Mouse (Mus musculus) heart, embryonic 14.5 days (tissue): ENCODE results near the gene Ccdc73. TPM values are rescaled to one million over a fixed set of nuclear protein-coding genes. Genes with fewer than 3 reads are reported as not detected.

Experiments used
- ATAC-seq: fragments of 200-750 bp; cut with Nextera tagmentation; 2 replicates; pipeline ENCODE4 v1.8.0; 2017; ENCODE audit warnings: low read depth, moderate TSS enrichment; ENCODE audit not compliant: insufficient number of reproducible peaks, insufficient read depth, low FRiP score
- H3K27ac ChIP-seq, 2 experiments: fragments of 200-500 bp in 1 of 2; fragments of 300-500 bp in 1 of 2; sonication (generic) in 1 of 2; replicated peaks in 1 of 2; 2 replicates each; pipeline ENCODE4 v1.5.1; 2012 to 2014; ENCODE audit warnings: low read depth in 2 of 2, low read length in 2 of 2, control low read depth in 1 of 2, mild to moderate bottlenecking in 1 of 2, mixed read lengths in 1 of 2; ENCODE audit not compliant: control insufficient read depth in 1 of 2, insufficient read depth in 1 of 2
- H3K27me3 ChIP-seq: fragments of 300-500 bp; sonication (generic); 2 replicates; pipeline ENCODE4 v1.6.1; 2014; ENCODE audit warnings: mild to moderate bottlenecking, low read length, control low read depth; ENCODE audit not compliant: control insufficient read depth, insufficient read depth
- H3K36me3 ChIP-seq: fragments of 300-500 bp; sonication (generic); 2 replicates; pipeline ENCODE4 v1.6.1; 2014; ENCODE audit warnings: mild to moderate bottlenecking, control low read depth, low read length, mixed read lengths; ENCODE audit not compliant: control insufficient read depth, insufficient read depth
- H3K4me1 ChIP-seq, 2 experiments: fragments of 200-500 bp in 1 of 2; fragments of 300-500 bp in 1 of 2; sonication (generic) in 1 of 2; 2 replicates each; pipeline ENCODE4 v1.6.1; 2012 to 2014; ENCODE audit warnings: low read length in 2 of 2, control low read depth in 1 of 2, mixed read lengths in 1 of 2; ENCODE audit not compliant: control insufficient read depth in 2 of 2, insufficient read depth in 2 of 2
- H3K4me2 ChIP-seq: fragments of 300-500 bp; sonication (generic); 2 replicates; pipeline ENCODE4 v1.6.1; 2014; ENCODE audit warnings: mild to moderate bottlenecking, low read length
- H3K4me3 ChIP-seq, 2 experiments: fragments of 200-500 bp in 1 of 2; fragments of 300-500 bp in 1 of 2; sonication (generic) in 1 of 2; 2 replicates each; pipeline ENCODE4 v1.5.1; 2012 to 2014; ENCODE audit warnings: low read length in 2 of 2, mild to moderate bottlenecking in 2 of 2, control low read depth in 1 of 2, low read depth in 1 of 2, moderate library complexity in 1 of 2; ENCODE audit not compliant: control insufficient read depth in 1 of 2, insufficient read depth in 1 of 2
- H3K9ac ChIP-seq: fragments of 300-500 bp; sonication (generic); 2 replicates; pipeline ENCODE4 v1.6.1; 2014; ENCODE audit warnings: mild to moderate bottlenecking, low read length
- H3K9me3 ChIP-seq: fragments of 300-500 bp; sonication (generic); 2 replicates; pipeline ENCODE4 v1.6.1; 2016; ENCODE audit warnings: low read length, control low read depth; ENCODE audit not compliant: control insufficient read depth
- WGBS: fragments of 180-500 bp; shearing (Covaris S2); extraction: QIAGEN DNeasy Blood & Tissue Kit; methylation state at CpG from one replicate; pipeline ENCODE4 v1.1.7; 2014; 5-methylcytosine and 5-hydroxymethylcytosine counted together
- polyA plus RNA-seq: library from polyadenylated mRNA; unstranded; fragments of >200 nt; fragmentation: Nextera tagmentation; extraction: Ambion mirVana; gene quantifications from 2 replicates; pipeline ENCODE4 v1.2.1, GENCODE M21; 2014

The Ccdc73 gene
- polyA plus RNA-seq, 1 experiment from 2014 or later: 10.4 TPM

- H3K4me2 ChIP-seq: no peak overlapping the region
- H3K4me1 ChIP-seq: peaks cover 2 to 7% of the 10 kb centered on the region in 2 experiments; a peak in 1 of 4 replicates
- no peak overlapping the region for H3K4me3 ChIP-seq
- no peak overlapping the region for H3K9ac ChIP-seq
- ATAC-seq: no peak
- H3K36me3 ChIP-seq: no peaks in the 10 kb centered on the region
- 65% methylated on average over 22 of the region's 22 CpGs for WGBS
- H3K27ac ChIP-seq: no peak overlapping the region
- no peaks in the 10 kb centered on the region for H3K9me3 ChIP-seq
- no peaks in the 10 kb centered on the region for H3K27me3 ChIP-seq
These were observed 159.5 kb downstream of the Ccdc73 start for GRCm38 (mm10) chr2:105026950-105027695.

- Histone ChIP-seq H3K4me2 (no peak overlapping the region), H3K27ac (no peak overlapping the region), H3K9me3 (no peaks in the 10 kb centered on the region), H3K36me3 (no peaks in the 10 kb centered on the region), H3K4me3 (no peak overlapping the region), H3K9ac (no peak overlapping the region), H3K27me3 (no peaks in the 10 kb centered on the region), H3K4me1 (no peaks in the 10 kb centered on the region; a peak in 1 of 4 replicates)
- WGBS: 31% methylated on average over 5 of the region's 5 CpGs
- ATAC-seq: no peak
These were observed 161.2 kb downstream of the Ccdc73 start for GRCm38 (mm10) chr2:105028806-105029205.

- Histone ChIP-seq H3K4me2 (no peak overlapping the region), H3K27me3 (no peaks in the 10 kb centered on the region), H3K9me3 (no peaks in the 10 kb centered on the region), H3K36me3 (no peaks in the 10 kb centered on the region), H3K9ac (no peak overlapping the region), H3K4me3 (no peak overlapping the region), H3K27ac (no peak overlapping the region), H3K4me1 (no peaks in the 10 kb centered on the region)
- 84% methylated on average over 5 of the region's 5 CpGs for WGBS
- ATAC-seq: no peak
These were observed 162.9 kb downstream of the Ccdc73 start for GRCm38 (mm10) chr2:105030505-105030904.

- Histone ChIP-seq H3K4me1 (0 out of 4 replicates have a peak, but pooled peaks cover 0 to 3% of the 10 kb centered on the region in 2 experiments), H3K36me3 (no peaks in the 10 kb centered on the region), H3K9ac (no peak overlapping the region), H3K27ac (no peak overlapping the region), H3K4me3 (no peak overlapping the region), H3K9me3 (no peaks in the 10 kb centered on the region), H3K27me3 (no peaks in the 10 kb centered on the region), H3K4me2 (no peak overlapping the region)
- WGBS: 85% methylated on average over 3 of the region's 3 CpGs
- no peak for ATAC-seq
These were observed 166.5 kb downstream of the Ccdc73 start for GRCm38 (mm10) chr2:105034084-105034483.

- no peak overlapping the region for H3K4me2 ChIP-seq
- WGBS: 52% methylated on average over 11 of the region's 11 CpGs
- no peaks in the 10 kb centered on the region for H3K9me3 ChIP-seq
- no peak overlapping the region for H3K9ac ChIP-seq
- H3K4me3 ChIP-seq: no peak overlapping the region
- 0 out of 4 replicates have a peak, but pooled peaks cover 0 to 3% of the 10 kb centered on the region in 2 experiments for H3K4me1 ChIP-seq
- no peak overlapping the region for H3K27ac ChIP-seq
- ATAC-seq: no peak
- no peaks in the 10 kb centered on the region for H3K27me3 ChIP-seq
- H3K36me3 ChIP-seq: no peaks in the 10 kb centered on the region
These were observed 168.4 kb downstream of the Ccdc73 start for GRCm38 (mm10) chr2:105035985-105036384.

- ATAC-seq: no peak
- 0 out of 4 replicates have a peak, but pooled peaks cover 0 to 3% of the 10 kb centered on the region in 2 experiments for H3K4me1 ChIP-seq
- WGBS: 80% methylated on average over 11 of the region's 11 CpGs
- H3K27me3 ChIP-seq: no peaks in the 10 kb centered on the region
- no peak overlapping the region for H3K27ac ChIP-seq
- no peak overlapping the region for H3K9ac ChIP-seq
- no peaks in the 10 kb centered on the region for H3K9me3 ChIP-seq
- H3K4me2 ChIP-seq: no peak overlapping the region
- no peak overlapping the region for H3K4me3 ChIP-seq
- H3K36me3 ChIP-seq: no peaks in the 10 kb centered on the region
These were observed 168.9 kb downstream of the Ccdc73 start for GRCm38 (mm10) chr2:105036401-105037070.

- ATAC-seq: no peak
- Histone ChIP-seq H3K36me3 (no peaks in the 10 kb centered on the region), H3K4me1 (0 out of 4 replicates have a peak, but pooled peaks cover 0 to 3% of the 10 kb centered on the region in 2 experiments), H3K9ac (no peak overlapping the region), H3K4me3 (no peak overlapping the region), H3K9me3 (no peaks in the 10 kb centered on the region), H3K27me3 (no peaks in the 10 kb centered on the region), H3K27ac (no peak overlapping the region), H3K4me2 (no peak overlapping the region)
- WGBS: 70% methylated on average over 7 of the region's 7 CpGs
These were observed 170.5 kb downstream of the Ccdc73 start for GRCm38 (mm10) chr2:105037956-105038569.
